Mouse (Mus musculus) limb, embryonic 10.5 days (tissue): ENCODE results near the gene Pgam1. TPM values are rescaled to one million over a fixed set of nuclear protein-coding genes. Genes with fewer than 3 reads are reported as not detected.

Experiments used
- polyA plus RNA-seq: library from polyadenylated mRNA; unstranded; fragments of >200 nt; fragmentation: Nextera tagmentation; extraction: Ambion mirVana; gene quantifications from 2 replicates; pipeline ENCODE4 v1.2.1, GENCODE M21; 2016

Pgam1 gene
- polyA plus RNA-seq, 1 experiment from 2014 or later = 900 TPM

Other genes starting within 250 kb of the Pgam1 start
- gene Slit1, start 168.3 kb upstream of the Pgam1 start, polyA plus RNA-seq = 0.97 and 1.1 TPM in 2 replicates
- 45.7 and 47.1 TPM in 2 replicates for gene Arhgap19, start 109.9 kb upstream of the Pgam1 start, polyA plus RNA-seq
- 4.3 and 4.9 TPM in 2 replicates for gene Frat1, start 82.0 kb upstream of the Pgam1 start, polyA plus RNA-seq
- gene Frat2, start 63.8 kb upstream of the Pgam1 start, polyA plus RNA-seq = 1.9 and 3.0 TPM in 2 replicates
- 31.9 and 39.8 TPM in 2 replicates for gene Rrp12, start 15.8 kb upstream of the Pgam1 start, polyA plus RNA-seq
- gene Exosc1, start 21.5 kb downstream of the Pgam1 start, polyA plus RNA-seq = 91.7 and 102 TPM in 2 replicates
- 92.0 and 96.5 TPM in 2 replicates for gene Zdhhc16, start 21.6 kb downstream of the Pgam1 start, polyA plus RNA-seq
- 39.9 and 52.5 TPM in 2 replicates for gene Mms19, start 69.2 kb downstream of the Pgam1 start, polyA plus RNA-seq
- gene Ubtd1, start 69.8 kb downstream of the Pgam1 start, polyA plus RNA-seq = 14.2 and 15.1 TPM in 2 replicates
- gene Ankrd2, start 124.1 kb downstream of the Pgam1 start, polyA plus RNA-seq = not detected in 2 replicates
- gene Hoga1, start 133.7 kb downstream of the Pgam1 start, polyA plus RNA-seq = 1.1 and 1.3 TPM in 2 replicates
- 0.24 TPM in 1 of 2 replicates, not detected in the other for gene 4933411K16Rik, start 140.3 kb downstream of the Pgam1 start, polyA plus RNA-seq
- gene Morn4, start 174.4 kb downstream of the Pgam1 start, polyA plus RNA-seq = 43.6 and 49.0 TPM in 2 replicates
- 31.9 and 33.0 TPM in 2 replicates for gene Pi4k2a, start 178.5 kb downstream of the Pgam1 start, polyA plus RNA-seq
- gene Avpi1, start 217.1 kb downstream of the Pgam1 start, polyA plus RNA-seq = 22.1 and 25.0 TPM in 2 replicates
- 5.6 and 5.8 TPM in 2 replicates for gene Marveld1, start 235.5 kb downstream of the Pgam1 start, polyA plus RNA-seq